Mouse (Mus musculus) forebrain, embryonic 11.5 days (tissue): Measurements from ENCODE around the gene Cd9. TPM values are rescaled to one million over a fixed set of nuclear protein-coding genes. Genes with fewer than 3 reads are reported as not detected.
A peak's percentile ranks its signal among the peaks of the same experiment; 100 is the strongest.

Experiments used
- ATAC-seq: fragments of 200-750 bp; cut with Nextera tagmentation; replicated peaks from 2 replicates; pipeline ENCODE4 v1.8.0; 2017; ENCODE audit warnings: moderate TSS enrichment; ENCODE audit not compliant: low FRiP score
- DNase-seq: peaks from one replicate; pipeline ENCODE4 v3.0.0-alpha.2; 2017; ENCODE audit warnings: low spot score
- H3K27ac ChIP-seq: fragments of 300-500 bp; sonication (generic); 2 replicates; pipeline ENCODE4 v1.5.1; 2014; ENCODE audit warnings: low read depth, low read length
- H3K27me3 ChIP-seq: fragments of 300-500 bp; sonication (generic); 2 replicates; pipeline ENCODE4 v1.6.1; 2014; ENCODE audit warnings: mild to moderate bottlenecking, low read length, mixed read lengths; ENCODE audit not compliant: control insufficient read depth, insufficient read depth
- H3K36me3 ChIP-seq: fragments of 300-500 bp; sonication (generic); 2 replicates; pipeline ENCODE4 v1.6.1; 2014; ENCODE audit warnings: mild to moderate bottlenecking, low read length, moderate library complexity, mixed read lengths; ENCODE audit not compliant: control insufficient read depth, insufficient read depth
- H3K4me1 ChIP-seq: fragments of 300-500 bp; sonication (generic); replicated peaks from 2 replicates; pipeline ENCODE4 v1.6.1; 2014; ENCODE audit warnings: low read length, mixed read lengths; ENCODE audit not compliant: control insufficient read depth, insufficient read depth
- H3K4me2 ChIP-seq: fragments of 300-500 bp; sonication (generic); 2 replicates; pipeline ENCODE4 v1.6.1; 2014; ENCODE audit warnings: low read depth, mild to moderate bottlenecking, low read length, moderate library complexity, mixed read lengths; ENCODE audit not compliant: severe bottlenecking
- H3K4me3 ChIP-seq: fragments of 300-500 bp; sonication (generic); 2 replicates; pipeline ENCODE4 v1.5.1; 2014; ENCODE audit warnings: low read depth, low read length
- H3K9ac ChIP-seq: fragments of 300-500 bp; sonication (generic); 2 replicates; pipeline ENCODE4 v1.6.1; 2014; ENCODE audit warnings: low read length
- H3K9me3 ChIP-seq: fragments of 300-500 bp; sonication (generic); 2 replicates; pipeline ENCODE4 v1.6.1; 2016; ENCODE audit warnings: low read length, mixed read lengths; ENCODE audit not compliant: control insufficient read depth
- WGBS: fragments of 180-500 bp; shearing (Covaris S2); extraction: QIAGEN DNeasy Blood & Tissue Kit; methylation state at CpG from one replicate; pipeline ENCODE4 v1.1.7; 2014; 5-methylcytosine and 5-hydroxymethylcytosine counted together
- polyA plus RNA-seq: library from polyadenylated mRNA; unstranded; fragments of >200 nt; fragmentation: Nextera tagmentation; extraction: Ambion mirVana; gene quantifications from 2 replicates; pipeline ENCODE4 v1.2.1, GENCODE M21; 2014

The Cd9 gene
- polyA plus RNA-seq, 1 experiment from 2014 or later = 47.4 TPM

DNA sequence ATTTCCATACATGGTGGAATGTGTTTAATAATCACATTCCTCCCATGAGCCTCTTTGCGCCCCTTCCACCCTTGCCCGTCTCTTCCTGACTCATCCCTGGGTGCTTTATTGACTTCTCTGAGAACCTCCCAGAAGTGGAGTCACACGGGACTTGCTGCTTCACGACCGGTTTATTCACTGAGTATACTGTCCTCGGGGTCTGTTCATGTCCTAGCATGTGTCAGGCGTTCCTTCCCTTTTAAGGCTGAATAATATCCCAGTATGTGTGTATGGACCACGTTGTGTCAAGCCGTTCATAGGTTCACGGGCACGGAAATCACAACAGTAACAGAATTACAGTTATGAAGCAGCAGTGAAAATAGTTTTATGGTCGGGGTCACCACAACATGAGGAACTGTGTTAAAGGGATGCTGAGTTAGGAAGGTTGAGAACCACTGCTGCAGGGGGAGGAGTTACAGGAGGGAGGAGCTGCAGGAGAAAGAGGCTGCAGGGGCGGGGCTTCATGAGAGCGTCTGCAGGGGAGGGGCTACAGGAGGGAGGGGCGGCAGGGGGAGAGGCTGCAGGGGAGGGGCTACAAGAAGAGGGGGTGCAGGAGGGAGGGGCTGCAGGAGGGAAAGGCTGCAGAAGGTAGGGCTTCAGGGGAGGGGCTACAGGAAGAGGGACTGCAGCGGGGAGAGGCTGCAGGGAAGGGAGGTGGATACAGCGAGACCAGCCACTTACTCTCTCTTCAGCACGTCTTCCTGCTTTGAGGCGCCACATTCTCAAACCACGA is 72.4 kb downstream of the Cd9 start:
- Histone ChIP-seq H3K4me1 (peaks cover 5% of the 10 kb centered on the region; the same call in 1 of the 2 replicates), H3K27ac (no peak overlapping the region), H3K4me2 (peak overlapping the region; percentile 34), H3K9ac (no peak overlapping the region), H3K9me3 (no peaks in the 10 kb centered on the region), H3K4me3 (0 out of 2 replicates have a peak overlapping the region, but pooled peaks have one; percentile 1), H3K36me3 (no peaks in the 10 kb centered on the region), H3K27me3 (no peaks in the 10 kb centered on the region)
- DNase-seq (peak; percentile 89), ATAC-seq (peak; percentile 54)
- WGBS = 28% methylated on average over 19 of the region's 20 CpGs

DNA sequence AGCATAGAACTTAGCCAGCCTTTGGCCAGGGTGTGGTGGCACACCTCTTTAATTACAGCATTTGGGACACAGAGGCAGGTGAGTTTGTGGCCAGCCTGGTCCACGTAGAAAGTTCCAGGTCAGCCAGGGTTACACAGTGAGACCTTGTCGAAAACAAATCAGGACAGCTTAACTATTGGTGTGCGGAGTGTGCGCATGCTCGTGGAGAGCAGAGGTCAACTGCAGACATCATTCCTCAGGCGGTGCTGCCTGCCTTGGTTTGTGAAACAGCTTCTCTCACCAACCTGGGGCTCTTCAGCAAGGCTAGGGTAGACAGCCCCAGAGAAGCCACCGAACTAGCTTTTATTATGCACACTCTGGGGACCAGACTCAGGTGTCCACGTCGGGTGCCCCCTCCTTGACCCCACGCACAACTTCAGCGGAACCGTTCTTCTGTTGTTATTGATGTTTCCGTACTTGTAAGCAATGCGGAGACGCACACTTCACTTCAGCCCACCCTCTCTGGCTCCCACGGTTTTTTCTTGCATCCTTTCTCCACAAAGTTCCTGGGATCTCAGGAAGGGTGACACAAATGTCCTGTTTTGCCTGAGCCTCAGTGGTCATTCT is 74.0 kb downstream of the Cd9 start:
- DNase-seq = no peak
- H3K4me1 ChIP-seq = peaks cover 2% of the 10 kb centered on the region; the same call in 1 of the 2 replicates
- no peaks in the 10 kb centered on the region for H3K36me3 ChIP-seq
- 78% methylated on average over 16 of the region's 16 CpGs for WGBS
- no peaks in the 10 kb centered on the region for H3K9me3 ChIP-seq
- H3K27me3 ChIP-seq = no peaks in the 10 kb centered on the region
- H3K9ac ChIP-seq = no peak overlapping the region
- ATAC-seq = no peak
- H3K4me2 ChIP-seq = no peak overlapping the region
- H3K4me3 ChIP-seq = no peak overlapping the region
- no peak overlapping the region for H3K27ac ChIP-seq

DNA sequence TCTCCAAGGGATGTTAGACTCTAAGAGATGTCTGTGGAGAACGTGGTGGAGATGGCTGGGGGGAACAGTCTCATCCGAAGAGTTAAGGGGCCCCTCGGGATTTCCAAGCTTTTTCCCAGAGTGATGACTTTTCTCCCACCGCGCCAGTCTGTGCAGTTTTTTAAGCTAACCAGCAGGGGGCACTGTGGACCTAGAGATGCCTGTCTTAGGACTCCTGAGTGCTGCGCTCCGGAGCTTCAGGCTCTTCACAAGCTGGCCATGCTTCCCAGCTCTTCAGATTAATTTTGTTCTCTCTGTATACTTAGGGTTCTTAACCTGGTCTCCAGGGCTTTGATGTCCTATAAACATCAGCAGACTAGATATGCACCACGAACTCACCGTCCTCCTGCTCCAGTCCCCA is 75.8 kb downstream of the Cd9 start:
- DNase-seq = peak; percentile 92
- peaks cover 2% of the 10 kb centered on the region; the same call in 1 of the 2 replicates for H3K4me1 ChIP-seq
- ATAC-seq = peak; percentile 51
- H3K4me3 ChIP-seq = no peak overlapping the region
- no peak overlapping the region for H3K27ac ChIP-seq
- no peaks in the 10 kb centered on the region for H3K27me3 ChIP-seq
- no peaks in the 10 kb centered on the region for H3K36me3 ChIP-seq
- H3K4me2 ChIP-seq = no peak overlapping the region
- H3K9ac ChIP-seq = no peak overlapping the region
- H3K9me3 ChIP-seq = no peaks in the 10 kb centered on the region
- 17% methylated on average over 9 of the region's 9 CpGs for WGBS

DNA sequence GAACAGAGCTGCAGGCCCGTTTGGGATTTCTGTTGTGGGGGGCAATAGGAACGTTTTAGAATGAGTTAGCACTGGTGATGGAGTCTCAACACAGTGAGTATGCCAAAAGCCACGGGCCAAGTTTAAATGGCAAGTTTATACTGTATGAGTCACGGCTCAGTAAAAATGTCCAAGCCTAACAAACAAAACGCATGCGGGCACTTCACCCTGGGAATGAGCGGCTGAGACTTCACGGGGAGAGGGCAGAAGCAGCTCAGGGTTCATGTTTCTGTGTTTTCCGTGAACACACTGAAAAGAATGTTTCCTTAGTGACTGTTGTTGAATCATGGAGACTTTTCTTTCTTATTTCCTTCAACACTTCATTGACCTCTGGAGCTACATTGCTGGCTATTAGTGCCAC is 81.3 kb downstream of the Cd9 start:
- H3K4me1 ChIP-seq = no peaks in the 10 kb centered on the region
- no peaks in the 10 kb centered on the region for H3K27me3 ChIP-seq
- no peak overlapping the region for H3K4me3 ChIP-seq
- H3K9ac ChIP-seq = no peak overlapping the region
- no peaks in the 10 kb centered on the region for H3K36me3 ChIP-seq
- no peak for ATAC-seq
- H3K27ac ChIP-seq = no peak overlapping the region
- no peaks in the 10 kb centered on the region for H3K9me3 ChIP-seq
- 86% methylated on average over 9 of the region's 9 CpGs for WGBS
- H3K4me2 ChIP-seq = no peak overlapping the region
- no peak for DNase-seq

DNA sequence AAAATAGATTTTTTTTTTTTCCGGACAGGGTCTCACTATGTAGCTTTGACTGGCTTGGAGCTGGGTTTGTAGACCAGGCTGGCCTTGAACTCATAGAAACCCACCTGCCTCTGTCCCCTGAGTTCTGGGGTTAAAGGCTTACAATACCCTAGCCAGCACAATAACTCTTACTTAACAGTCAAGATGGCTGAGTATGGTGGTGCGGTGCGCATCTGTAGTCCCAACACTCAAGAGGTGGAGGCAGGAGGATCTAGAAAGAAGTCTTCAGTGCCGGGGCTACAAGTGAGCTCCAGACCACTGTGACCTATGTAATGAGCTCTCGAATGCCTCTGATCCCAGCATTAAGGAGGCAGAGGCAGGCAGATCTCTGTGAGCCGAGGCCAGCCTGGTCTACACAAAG is 82.9 kb downstream of the Cd9 start:
- Histone ChIP-seq H3K27ac (no peak overlapping the region), H3K9me3 (no peaks in the 10 kb centered on the region), H3K4me3 (no peak overlapping the region), H3K27me3 (no peaks in the 10 kb centered on the region), H3K9ac (no peak overlapping the region), H3K4me1 (no peaks in the 10 kb centered on the region), H3K36me3 (no peaks in the 10 kb centered on the region), H3K4me2 (no peak overlapping the region)
- DNase-seq (no peak), ATAC-seq (no peak)
- WGBS = 92% methylated on average over 6 of the region's 6 CpGs

DNA sequence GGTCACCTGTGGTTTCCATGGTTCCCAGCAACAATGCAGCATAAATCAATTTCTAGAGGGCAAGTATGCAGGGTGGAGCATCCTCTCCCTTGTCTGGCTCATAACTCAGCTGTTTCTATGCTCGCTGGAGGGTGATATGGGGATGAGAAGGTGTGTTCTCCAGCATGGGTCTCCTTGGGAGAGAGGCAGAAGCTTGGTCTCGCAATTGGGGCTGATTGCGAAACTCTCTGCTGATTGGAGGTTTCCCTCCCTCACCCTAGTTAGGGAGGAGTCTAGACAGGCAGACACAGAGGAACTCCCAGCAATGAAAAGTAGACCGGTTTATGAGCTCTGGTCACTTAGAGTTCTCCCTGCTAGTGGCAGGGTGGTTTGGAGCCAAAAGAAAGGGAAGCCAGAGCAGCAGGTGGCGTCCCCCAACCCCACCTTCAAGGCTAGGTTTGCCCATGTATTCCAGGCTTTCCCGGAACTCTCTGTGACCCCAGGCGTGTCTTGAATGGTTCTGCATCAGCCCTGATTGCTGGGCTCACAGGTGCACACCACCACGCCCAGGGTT is 83.5 kb downstream of the Cd9 start:
- Histone ChIP-seq H3K4me2 (no peak overlapping the region), H3K4me1 (no peaks in the 10 kb centered on the region), H3K9me3 (no peaks in the 10 kb centered on the region), H3K4me3 (no peak overlapping the region), H3K9ac (no peak overlapping the region), H3K27ac (no peak overlapping the region), H3K27me3 (no peaks in the 10 kb centered on the region), H3K36me3 (no peaks in the 10 kb centered on the region)
- ATAC-seq (no peak), DNase-seq (no peak)
- 69% methylated on average over 8 of the region's 8 CpGs for WGBS

DNA sequence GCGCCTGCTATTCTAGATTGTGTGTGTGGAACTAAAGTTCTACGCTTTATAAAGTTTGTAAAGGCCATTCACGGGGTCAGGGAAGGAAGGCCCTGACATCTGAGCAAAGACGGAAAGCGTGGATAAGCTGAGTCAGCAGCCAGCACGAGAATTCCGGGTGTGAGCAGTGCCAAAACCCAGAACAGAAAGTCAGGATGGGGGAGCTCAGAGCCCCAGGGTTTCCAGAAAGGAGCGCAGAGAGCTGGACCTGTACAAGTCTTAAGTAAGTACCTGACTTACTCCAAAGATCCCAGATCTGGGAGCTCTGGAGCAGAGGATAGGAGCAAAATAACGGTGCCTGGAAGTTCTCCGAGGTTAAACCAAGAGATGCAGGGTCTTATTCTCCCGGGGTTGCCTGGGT is 84.0 kb downstream of the Cd9 start:
- 78% methylated on average over 11 of the region's 11 CpGs for WGBS
- Histone ChIP-seq H3K4me1 (no peaks in the 10 kb centered on the region), H3K9ac (no peak overlapping the region), H3K4me3 (no peak overlapping the region), H3K27me3 (no peaks in the 10 kb centered on the region), H3K36me3 (no peaks in the 10 kb centered on the region), H3K4me2 (no peak overlapping the region), H3K27ac (no peak overlapping the region), H3K9me3 (no peaks in the 10 kb centered on the region)
- DNase-seq (no peak), ATAC-seq (no peak)
